Mouse (Mus musculus) hindlimb bud, embryonic 11.5 days (tissue): ENCODE results near the gene Szrd1.

Experiments used
- DNase-seq: peaks from one replicate; pipeline ENCODE4 v3.0.0-alpha.2; 2012; ENCODE audit warnings: low read depth, low spot score; ENCODE audit errors: extremely low spot score

Szrd1 gene

DNA sequence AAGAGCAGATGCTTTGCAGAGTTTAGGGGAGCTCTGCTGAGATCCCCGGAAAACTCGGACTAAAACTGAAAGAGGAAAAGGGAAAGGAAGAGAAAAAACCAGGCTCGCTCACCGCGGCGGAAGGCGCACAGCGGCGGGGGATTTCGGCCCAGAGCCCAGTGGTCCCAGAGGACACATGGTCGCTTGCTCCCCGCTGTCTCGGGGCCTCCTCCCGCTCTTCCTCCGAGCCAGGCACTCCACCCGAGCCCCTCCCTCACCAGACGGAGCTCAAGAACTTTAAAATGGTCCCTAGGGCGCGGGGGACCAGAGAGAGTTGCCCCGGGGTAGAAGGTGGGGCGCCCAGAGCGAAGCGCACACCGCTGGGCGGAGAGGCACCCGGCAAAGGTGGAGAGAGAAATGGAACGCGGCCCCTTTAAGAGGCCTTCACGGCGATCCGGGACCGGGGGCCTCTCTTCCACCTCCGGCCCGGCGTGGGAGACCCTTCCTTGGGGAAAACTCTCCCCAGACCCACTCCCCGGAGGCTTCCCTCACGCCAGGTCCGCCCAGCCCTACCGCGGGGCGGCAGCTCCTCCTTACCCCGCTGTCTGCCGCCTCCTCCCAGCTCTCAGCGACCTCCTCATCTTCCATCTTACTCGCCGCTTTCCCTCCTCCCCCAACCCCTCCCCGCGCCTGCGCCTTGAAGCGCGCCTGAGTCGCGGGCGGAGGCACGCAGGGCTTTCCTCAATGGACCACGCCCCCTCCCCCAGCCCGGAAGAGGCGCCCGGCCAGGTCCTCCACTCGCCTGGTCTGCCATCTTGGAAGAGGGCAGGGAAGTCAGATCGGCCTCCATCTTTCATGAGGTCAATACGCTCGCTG is at the start of gene Szrd1:
TSS of gene Szrd1 (minus strand) at position 660 of the 855 bp plus-strand sequence.
- peak; percentile 92 for DNase-seq

GRCm38 (mm10) chr4:141186923-141187836 is 47.6 kb upstream of the Szrd1 start:
- DNase-seq: no peak

DNA sequence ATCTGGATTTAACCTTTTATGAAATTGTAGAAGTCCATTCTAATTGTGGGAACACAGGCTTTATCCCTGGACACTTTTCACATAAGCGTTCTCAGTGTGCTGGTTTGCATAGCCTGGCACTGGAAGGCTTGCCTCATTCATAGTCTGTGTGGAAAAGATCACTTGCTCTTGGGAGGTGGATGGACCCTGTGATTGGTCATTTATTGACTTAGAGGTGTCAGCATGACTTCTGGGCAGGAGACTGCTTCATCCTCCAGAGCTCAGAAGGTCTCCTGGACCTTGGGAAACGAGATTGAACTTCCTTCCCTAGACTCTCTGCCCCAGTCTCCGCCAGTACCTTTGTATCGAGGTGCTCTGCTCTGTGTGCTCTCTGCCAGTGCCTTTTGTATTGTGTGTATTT is 44.9 kb upstream of the Szrd1 start:
- DNase-seq: no peak

GRCm38 (mm10) chr4:141183932-141184331 is 44.4 kb upstream of the Szrd1 start:
- no peak for DNase-seq

GRCm38 (mm10) chr4:141181981-141182380 is 42.4 kb upstream of the Szrd1 start:
- DNase-seq: no peak

DNA sequence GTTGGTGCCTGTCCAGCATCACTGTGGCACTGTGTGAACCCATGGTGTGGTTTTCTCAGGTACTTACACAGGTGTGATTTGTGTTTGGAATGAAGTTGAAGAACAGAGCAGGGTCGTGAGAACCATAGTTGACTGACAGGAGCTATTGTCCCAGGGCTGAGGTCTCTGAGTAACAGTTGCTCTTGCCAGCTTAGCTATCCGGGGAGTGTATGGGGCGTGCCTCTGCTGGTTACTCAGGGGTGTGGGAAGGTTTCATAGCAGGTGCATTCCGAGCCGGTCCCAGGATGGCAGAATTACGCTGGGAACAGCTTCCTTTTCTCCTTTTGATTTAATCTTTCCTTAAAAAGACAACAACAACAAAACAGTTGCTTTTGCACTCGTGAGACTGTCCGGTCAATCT is 41.3 kb upstream of the Szrd1 start:
- no peak for DNase-seq

GRCm38 (mm10) chr4:141178500-141178899 is 38.9 kb upstream of the Szrd1 start:
- no peak for DNase-seq

- no peak for DNase-seq
These were observed 36.8 kb upstream of the Szrd1 start for GRCm38 (mm10) chr4:141176328-141176838.

GRCm38 (mm10) chr4:141175783-141176182 is 36.2 kb upstream of the Szrd1 start:
- DNase-seq: no peak

DNA sequence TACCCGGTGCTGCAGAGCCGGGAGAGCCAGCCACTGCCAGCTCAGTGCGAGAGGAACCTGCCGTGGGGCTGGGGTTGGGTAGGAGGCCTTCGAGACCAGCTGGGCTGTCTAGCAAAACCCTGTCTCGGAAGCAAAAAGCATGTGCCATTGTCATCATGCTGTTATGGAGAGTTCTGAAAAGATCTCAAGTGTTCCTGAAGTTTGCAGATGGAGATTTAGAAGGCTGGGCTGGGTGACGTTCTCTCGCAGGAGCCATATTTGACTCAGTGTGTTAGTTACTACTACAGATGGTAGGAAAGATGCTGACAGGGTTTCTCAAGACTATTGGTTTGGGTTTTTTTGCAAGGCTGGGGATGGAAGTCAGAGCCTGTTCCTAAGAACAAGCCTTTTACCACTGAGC is 32.5 kb upstream of the Szrd1 start:
- no peak for DNase-seq

DNA sequence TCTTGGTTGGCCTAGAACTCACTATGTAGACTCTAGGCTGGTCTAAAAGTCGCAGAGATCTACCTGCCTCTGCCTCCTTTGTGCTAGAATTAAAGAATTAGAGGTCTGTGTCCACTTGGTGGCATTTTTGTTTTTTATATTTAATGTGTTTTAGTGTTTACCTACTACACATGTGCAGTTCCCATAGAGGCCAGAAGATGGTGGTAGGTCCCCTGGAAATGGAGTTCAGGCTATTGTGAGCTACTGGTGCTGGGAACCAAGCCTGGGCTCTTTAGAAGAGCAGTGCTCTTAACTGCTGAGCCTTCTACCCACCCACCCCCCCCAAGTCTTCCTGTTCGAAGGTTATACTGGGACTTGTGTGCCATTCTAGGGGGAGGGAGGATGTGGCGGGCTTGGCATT is 27.6 kb upstream of the Szrd1 start:
- no peak for DNase-seq

- DNase-seq: no peak
These were observed 26.2 kb upstream of the Szrd1 start for GRCm38 (mm10) chr4:141165744-141166292.

GRCm38 (mm10) chr4:141163729-141164128 is 24.2 kb upstream of the Szrd1 start:
- no peak for DNase-seq

DNA sequence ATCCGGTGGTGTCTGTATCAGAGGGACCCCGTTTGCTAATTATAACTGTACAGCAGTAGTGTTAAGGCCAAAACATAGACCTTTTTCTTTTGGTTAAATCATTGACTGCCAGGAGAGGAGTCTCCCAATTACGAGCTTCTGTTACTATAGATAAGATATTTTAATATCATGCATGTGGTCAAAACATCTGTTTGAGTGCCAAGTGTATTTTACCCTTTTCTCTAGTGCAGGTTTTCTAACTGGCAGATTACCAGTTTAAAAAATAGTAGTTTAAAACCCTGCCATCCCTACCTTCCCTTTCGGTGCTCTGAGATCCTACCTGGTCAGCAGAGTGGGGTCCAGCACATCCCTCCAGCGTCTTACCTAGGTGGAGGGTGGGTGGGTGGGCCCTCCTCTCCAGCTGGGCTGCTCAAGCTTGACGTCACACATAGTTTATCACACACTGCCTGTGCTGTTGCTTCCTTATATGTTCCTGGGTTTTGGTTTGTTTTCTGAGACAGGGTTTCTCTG is 22.2 kb upstream of the Szrd1 start:
- DNase-seq: no peak

GRCm38 (mm10) chr4:141160193-141160592 is 20.6 kb upstream of the Szrd1 start:
- no peak for DNase-seq

DNA sequence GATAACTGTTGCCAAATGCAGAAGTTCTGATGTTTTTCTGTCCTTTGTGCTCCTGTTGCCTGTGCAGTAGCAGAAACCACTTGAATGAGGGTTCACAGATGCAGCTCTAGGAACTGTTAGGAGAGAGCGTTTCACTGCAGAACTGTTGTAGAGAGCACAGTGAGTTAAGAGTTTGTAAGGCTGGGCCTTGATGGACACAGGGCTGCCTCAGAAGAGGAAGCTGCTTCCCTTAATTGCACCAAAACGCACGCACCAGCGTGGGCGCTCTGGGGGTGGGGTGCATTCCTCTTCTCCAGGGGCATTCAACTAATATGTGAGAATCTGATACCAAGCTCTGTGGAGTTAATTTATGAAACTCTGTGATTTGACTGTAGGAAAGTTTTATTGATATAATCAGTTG is 20.1 kb upstream of the Szrd1 start:
- DNase-seq: no peak

DNA sequence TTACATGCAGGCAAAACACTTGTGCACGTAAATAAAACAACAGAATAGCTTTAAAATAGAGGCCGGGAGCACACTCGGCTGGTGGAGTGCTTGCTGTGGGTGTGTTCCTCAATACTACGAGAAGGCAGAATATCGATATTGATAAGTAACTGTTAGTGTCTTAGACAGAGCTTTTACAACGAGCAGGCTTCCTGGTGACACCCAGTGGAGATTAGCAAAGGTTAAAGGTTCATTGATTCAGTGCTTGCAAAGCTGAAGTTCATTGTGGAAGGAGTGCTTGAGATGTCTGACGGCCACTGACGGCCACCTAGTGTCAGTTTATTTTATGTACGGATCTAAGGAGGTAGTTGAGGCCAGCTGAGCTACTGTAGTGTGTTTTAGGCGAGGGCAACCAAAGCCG is 19.5 kb upstream of the Szrd1 start:
- DNase-seq: no peak

GRCm38 (mm10) chr4:141158609-141159008 is 19.0 kb upstream of the Szrd1 start:
- no peak for DNase-seq

DNA sequence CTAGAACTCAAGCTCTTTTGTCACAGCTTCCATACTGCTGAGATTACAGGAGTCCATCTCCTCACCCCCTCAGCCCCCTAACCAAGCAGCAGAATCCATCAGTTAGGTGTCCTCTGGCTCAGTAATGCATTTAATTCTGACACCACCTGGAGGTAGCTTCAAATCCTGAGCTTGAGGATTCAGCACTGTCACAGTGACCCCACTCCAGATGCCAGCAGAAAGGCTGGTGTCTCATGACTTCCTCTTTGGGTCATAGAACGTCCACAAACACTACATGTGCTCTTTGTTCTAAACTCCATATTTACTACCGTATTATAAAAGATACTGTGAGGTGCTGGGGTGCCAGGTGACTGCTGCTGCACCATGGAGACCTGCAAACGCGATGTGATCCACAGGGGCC is 17.9 kb upstream of the Szrd1 start:
- DNase-seq: no peak

- DNase-seq: no peak
These were observed 9.5 kb upstream of the Szrd1 start for GRCm38 (mm10) chr4:141149116-141149515.
